ENCODE assay signal across 16 mouse cellular contexts in the genomic region with DNA sequence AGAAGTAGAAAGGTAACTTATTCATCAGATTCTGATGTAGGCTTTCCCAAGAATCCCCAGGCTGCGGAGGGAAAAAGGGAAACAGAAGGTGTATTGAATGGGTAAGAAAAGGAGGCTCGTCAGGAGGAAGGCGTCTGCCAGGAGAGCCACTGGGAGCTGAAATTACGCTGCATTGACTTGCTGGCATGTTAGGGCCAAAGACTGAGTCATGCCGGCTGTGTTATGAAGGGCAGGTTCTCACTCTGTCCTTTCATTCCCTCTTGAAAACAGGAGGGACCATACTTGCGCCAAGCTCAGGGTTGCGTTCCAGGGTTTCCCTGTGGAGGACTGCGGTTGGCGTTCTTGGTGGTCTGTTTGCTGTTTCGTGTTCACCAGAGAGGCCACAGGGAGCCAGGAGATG.
DNase-seq lines count a peak whose midpoint lies in the region; TF ChIP-seq lines count a peak whose summit lies in the region.
"Had no signal": no experiment of that assay in that cellular context is flagged by ENCODE, and none has a peak within 500 bp of the region (broad histone marks: within the 10 kb centered on the region; RNA-seq: fewer than 3 reads in every experiment).

No protein-coding gene starts in this region.

- DNase-seq in gastrocnemius, adult 2 months, result peak; percentile 41
- no peak for DNase-seq in gastrocnemius, postnatal 14 days
- DNase-seq in adrenal gland, adult 2 months, result peak; percentile 58
- DNase-seq in cerebellum, adult 11 months, result peak; percentile 3
- DNase-seq in cerebellum, postnatal 14 days, result peak; percentile 60 to 78
- no peak for DNase-seq in layer of hippocampus, adult 11-12 months (ENCODE audit: low spot score)
- no peak for DNase-seq in kidney, adult 11 months
- no peak for DNase-seq in spleen, postnatal 4 days (ENCODE audit: low spot score in 2 of 2)
- DNase-seq: heart, postnatal 10 days; kidney, postnatal 36 days; lung, postnatal 14 days; right cerebral cortex, adult 18-20 months had no signal

- intact Hi-C loops in gastrocnemius, adult 2 months (cut with DNase I), result no loop called here
- intact Hi-C loops in gastrocnemius, postnatal 14 days (cut with DNase I; ENCODE audit: low total_unique reads), result no loop called here

- no peak overlapping the region for H3K4me3 ChIP-seq in gastrocnemius, adult 2 months
- H3K4me3 ChIP-seq: forebrain, embryonic 15.5 days; hindbrain, embryonic 15.5 days; megakaryocyte, embryonic 14.5 days; stomach, embryonic 15.5 days had no signal

- TF ChIP-seq CTCF in gastrocnemius, adult 2 months (IDR thresholded peaks at IDR 0.05), result no peak

- H3K27ac ChIP-seq in gastrocnemius, adult 2 months, result no peak overlapping the region
- H3K27ac ChIP-seq: forebrain, embryonic 15.5 days; hindbrain, embryonic 15.5 days; stomach, embryonic 15.5 days had no signal

Comparison
In these comparisons a context has a peak if more than half of its experiments do, and no peak if none do; other contexts are left out.
1. DNase-seq: peak in gastrocnemius, adult 2 months (single experiment), adrenal gland, adult 2 months (single experiment), cerebellum, adult 11 months (single experiment) and cerebellum, postnatal 14 days (2 of 2); none in gastrocnemius, postnatal 14 days (single experiment), layer of hippocampus, adult 11-12 months (single experiment), kidney, adult 11 months (single experiment) and spleen, postnatal 4 days (0 of 2).